Mouse (Mus musculus) bone marrow macrophage, adult 2 months (primary cell): ENCODE measurements around the gene Lyrm7. TPM values are rescaled to one million over a fixed set of nuclear protein-coding genes. Genes with fewer than 3 reads are reported as not detected.

Experiments
- H3K27ac ChIP-seq: 2 replicates; pipeline ENCODE4 v1.5.1; 2012; ENCODE audit warnings: low read depth, low read length; ENCODE audit not compliant: insufficient read depth
- H3K4me1 ChIP-seq: 2 replicates; pipeline ENCODE4 v1.6.1; 2012; ENCODE audit warnings: low read length; ENCODE audit not compliant: control insufficient read depth, insufficient read depth
- H3K4me3 ChIP-seq: 2 replicates; pipeline ENCODE4 v1.5.1; 2012; ENCODE audit warnings: mild to moderate bottlenecking, low read length, moderate library complexity; ENCODE audit not compliant: insufficient read depth
- CTCF ChIP-seq: IDR thresholded peaks from 2 replicates; pipeline ENCODE4 v1.5.1; 2012; ENCODE audit warnings: low read depth, mild to moderate bottlenecking, low read length, moderate library complexity
- POLR2A ChIP-seq: IDR thresholded peaks from 2 replicates; pipeline ENCODE4 v1.6.1; 2012; ENCODE audit warnings: mild to moderate bottlenecking, low read depth, low read length, borderline replicate concordance
- polyA plus RNA-seq: library from polyadenylated mRNA; stranded (reverse); fragments of >200 nt; gene quantifications from 2 replicates; pipeline ENCODE4 v1.2.4, GENCODE M21; 2012; ENCODE audit not compliant: missing spikeins, insufficient read depth, insufficient read length

The Lyrm7 gene
- polyA plus RNA-seq: 0.67 and 1.7 TPM in 2 replicates

DNA sequence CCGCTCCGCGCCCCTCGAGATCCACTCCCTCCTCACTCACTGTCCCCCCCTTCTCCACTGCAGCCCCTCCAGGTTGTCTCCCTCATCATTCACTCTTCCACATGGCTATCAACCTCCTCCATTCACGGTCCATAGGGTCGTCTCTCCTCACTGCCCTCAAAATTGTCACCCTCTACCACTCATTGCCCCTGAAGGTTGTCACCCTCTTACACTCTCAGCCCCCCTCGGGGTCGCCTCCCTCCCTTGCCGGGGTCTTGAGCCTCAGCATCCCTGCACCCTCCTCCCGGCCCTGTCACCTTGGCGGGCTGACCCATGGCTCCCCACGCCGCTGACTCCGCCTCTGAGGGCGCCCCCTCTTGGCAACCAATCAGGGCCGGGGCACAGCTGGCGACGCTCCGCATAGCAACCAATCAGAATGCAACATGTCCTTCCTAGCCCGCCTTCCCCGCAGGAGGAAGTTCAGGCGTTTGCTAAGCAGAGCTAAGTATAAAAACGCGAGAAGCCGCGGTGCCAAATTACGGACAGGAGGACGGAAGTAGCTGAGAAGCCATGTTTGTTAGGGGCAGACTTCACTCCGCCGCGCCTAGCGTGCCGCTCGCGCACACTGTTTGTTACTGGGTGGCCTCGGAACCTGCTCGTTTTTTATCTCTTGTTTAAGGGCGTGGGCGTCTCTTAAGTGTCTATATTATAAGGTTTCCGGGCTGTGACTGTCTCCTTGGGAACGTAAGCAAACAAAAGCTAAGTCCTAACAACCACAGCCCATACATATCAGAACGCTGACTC lies at the start of gene Lyrm7:
Lyrm7 (minus strand) TSS at position 661 of the 783 bp plus-strand sequence.
- TF ChIP-seq CTCF (no peak), POLR2A (no peak)
- Histone ChIP-seq H3K4me3 (peak within 1 kb of the TSS; percentile 69), H3K27ac (peak within 1 kb of the TSS; percentile 92), H3K4me1 (peaks cover 14% of the 10 kb centered on the region)

DNA sequence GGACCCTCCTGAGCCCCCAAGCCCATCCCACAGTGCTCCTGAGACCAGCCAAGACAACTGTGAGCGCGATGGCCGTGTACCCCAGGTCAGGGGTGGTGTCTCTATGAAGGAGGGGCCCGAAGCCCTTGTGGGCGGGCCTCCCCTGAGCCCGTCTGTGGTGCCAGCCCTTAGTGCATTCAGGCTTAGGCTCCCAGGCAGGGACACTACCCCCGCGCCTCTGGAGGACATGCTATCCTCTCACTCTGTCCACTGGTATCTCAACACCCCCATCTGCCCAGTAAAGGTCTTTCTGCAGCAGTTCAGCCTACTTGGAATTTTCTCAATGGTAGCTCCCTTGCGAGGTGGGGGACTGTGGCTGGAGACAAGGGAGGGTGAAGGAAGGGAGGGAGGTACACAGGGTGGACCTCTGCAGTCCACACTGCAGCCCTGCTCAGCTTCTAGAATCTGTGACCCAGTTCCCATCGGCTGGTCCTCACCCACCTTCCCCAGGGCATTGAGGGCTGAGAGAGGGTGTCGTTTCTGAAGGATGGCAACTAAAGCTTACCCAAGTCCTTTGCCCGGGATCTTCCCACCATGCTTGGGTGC lies 49.5 kb upstream of the Lyrm7 start:
- no peak for TF ChIP-seq POLR2A
- TF ChIP-seq CTCF: no peak
- H3K4me3 ChIP-seq: no peak overlapping the region
- H3K4me1 ChIP-seq: peaks cover 8% of the 10 kb centered on the region
- H3K27ac ChIP-seq: no peak overlapping the region

DNA sequence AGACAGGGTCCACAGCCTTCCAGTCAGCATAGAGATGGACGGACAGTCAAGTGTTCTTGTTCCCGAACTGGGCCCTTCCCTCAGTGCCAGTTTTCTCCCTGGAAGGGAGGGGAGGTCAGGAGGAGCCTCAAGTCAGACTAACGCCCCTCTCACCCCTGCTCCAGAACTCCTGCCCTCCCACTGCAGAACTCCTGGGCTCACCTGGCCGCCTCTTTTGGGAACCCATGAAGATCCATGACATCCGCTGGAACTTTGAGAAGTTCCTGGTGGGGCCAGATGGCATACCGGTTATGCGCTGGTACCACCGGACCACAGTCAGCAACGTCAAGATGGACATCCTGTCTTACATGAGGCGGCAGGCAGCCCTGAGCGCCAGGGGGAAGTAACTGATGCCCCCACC lies 48.6 kb upstream of the Lyrm7 start:
- H3K4me1 ChIP-seq: peaks cover 13% of the 10 kb centered on the region
- no peak overlapping the region for H3K27ac ChIP-seq
- TF ChIP-seq CTCF: no peak
- TF ChIP-seq POLR2A: no peak
- no peak overlapping the region for H3K4me3 ChIP-seq

DNA sequence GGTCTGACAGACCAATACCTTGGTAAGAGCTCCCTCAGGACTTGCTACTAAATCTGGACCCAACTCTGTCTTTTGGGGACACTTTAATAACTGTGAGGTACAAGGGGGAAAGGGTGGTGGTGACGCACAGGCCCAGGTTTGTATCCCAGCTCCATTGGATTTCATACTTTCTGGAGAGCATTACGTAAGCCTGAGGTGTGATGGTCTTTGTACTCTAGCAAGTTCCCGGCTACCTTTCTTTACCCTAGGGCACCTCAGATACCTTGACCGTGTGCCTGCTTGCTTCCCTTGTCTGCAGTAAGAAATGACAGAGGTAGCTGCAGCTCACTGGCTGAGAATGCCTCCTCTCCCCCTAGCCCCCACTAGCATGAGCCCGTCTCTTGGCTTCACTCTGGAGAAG lies 46.5 kb upstream of the Lyrm7 start:
- Histone ChIP-seq H3K27ac (no peak overlapping the region), H3K4me1 (peaks cover 13% of the 10 kb centered on the region), H3K4me3 (no peak overlapping the region)
- TF ChIP-seq CTCF: no peak
- no peak for TF ChIP-seq POLR2A

DNA sequence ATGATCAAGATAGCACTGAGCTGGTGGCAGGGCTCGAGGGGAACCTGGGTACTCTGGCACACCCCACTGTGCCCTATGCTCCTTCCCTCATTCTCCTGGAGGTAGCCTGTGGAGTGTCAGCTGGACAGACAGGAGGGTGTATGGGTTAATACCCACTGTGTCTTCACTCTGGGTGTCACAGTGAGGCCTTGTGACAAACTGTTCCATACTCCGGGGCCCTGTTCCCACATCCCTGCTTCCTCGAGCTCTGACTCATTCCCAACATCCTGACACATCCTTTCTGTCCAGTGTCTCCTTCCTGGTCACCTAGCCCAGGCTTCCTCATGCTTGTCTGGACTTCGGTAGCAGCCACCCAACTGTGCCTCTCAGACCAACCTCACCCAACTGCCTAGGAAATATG lies 45.8 kb upstream of the Lyrm7 start:
- peaks cover 13% of the 10 kb centered on the region for H3K4me1 ChIP-seq
- H3K4me3 ChIP-seq: no peak overlapping the region
- no peak overlapping the region for H3K27ac ChIP-seq
- TF ChIP-seq CTCF (no peak), POLR2A (no peak)

DNA sequence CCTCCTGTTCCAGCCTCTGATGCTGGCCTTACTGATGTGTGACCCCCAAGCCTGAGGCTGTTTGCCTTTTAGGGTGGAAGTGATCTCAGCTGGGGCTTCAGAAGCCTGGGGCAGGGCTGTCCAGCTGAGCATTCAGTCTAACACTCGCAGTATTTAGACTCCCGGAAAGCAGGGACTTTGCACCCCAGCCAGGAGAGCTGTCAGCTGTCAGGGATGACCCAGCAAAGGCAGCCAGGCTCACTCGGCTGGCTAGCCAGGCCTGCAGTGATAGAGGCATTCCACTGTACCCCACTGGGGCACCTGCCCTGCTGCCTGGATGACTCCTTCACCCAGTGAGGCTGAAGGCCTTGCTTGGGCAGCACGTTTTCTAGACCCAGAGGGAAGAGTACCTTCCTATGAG lies 45.2 kb upstream of the Lyrm7 start:
- peaks cover 13% of the 10 kb centered on the region for H3K4me1 ChIP-seq
- no peak overlapping the region for H3K4me3 ChIP-seq
- TF ChIP-seq CTCF (no peak), POLR2A (no peak)
- no peak overlapping the region for H3K27ac ChIP-seq

DNA sequence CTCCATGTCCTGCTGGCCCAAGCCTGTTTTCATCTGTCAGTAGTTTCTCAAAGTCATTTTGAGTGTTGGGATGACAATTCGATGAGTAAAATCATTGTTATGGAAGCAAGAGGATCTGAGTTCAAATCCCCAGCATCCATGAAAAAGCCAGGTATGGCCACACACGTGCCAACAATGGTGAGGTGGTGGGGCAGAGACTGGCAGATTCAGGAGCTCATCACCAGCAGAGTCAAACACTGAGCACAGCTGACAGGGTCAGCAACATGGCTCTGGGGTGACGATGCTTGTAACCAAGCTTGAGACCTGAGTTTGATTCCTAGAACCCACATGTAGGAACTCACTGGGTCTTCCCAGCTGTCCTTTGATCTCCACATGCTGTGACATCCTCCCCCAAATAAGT lies 44.4 kb upstream of the Lyrm7 start:
- H3K4me3 ChIP-seq: no peak overlapping the region
- TF ChIP-seq POLR2A (no peak), CTCF (no peak)
- peaks cover 13% of the 10 kb centered on the region for H3K4me1 ChIP-seq
- H3K27ac ChIP-seq: no peak overlapping the region

DNA sequence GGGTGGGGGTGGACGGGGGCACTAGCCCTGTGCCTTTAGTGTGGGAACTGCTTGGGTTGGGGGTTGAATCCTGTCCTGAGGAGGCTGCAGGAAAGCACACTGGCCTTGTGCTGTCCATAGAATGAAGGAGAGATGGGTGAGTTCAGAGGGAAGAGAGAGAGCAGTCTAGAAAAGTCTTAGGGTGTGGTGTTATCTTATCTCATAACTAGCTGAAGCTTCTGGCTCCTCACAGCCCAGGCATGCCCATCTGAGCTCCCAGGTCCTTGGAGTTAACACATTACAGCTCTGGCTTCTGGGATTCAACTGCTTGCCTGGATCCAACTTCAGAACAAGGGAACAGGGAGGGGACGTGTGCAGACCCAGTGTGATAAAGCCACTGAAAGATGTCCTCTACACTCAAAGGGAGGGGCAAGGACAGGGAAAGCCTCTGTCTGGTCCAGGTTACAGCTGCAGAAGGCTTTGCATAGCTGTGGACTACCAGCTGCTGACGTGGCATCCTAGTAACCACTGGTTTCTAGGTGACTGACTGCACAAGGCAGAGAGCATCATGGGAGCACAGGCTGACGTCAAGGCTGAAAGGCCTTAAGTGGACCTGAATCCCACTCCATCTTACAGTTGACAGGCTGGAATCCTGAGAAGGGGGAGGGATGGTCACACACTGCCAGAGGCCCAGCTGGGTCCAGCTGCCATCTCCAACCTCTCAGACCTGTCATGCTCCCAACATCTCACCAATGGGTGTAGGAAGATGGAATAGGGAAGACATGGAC lies 43.4 kb upstream of the Lyrm7 start:
- no peak for TF ChIP-seq POLR2A
- no peak for TF ChIP-seq CTCF
- no peak overlapping the region for H3K4me3 ChIP-seq
- H3K4me1 ChIP-seq: peaks cover 13% of the 10 kb centered on the region
- no peak overlapping the region for H3K27ac ChIP-seq

DNA sequence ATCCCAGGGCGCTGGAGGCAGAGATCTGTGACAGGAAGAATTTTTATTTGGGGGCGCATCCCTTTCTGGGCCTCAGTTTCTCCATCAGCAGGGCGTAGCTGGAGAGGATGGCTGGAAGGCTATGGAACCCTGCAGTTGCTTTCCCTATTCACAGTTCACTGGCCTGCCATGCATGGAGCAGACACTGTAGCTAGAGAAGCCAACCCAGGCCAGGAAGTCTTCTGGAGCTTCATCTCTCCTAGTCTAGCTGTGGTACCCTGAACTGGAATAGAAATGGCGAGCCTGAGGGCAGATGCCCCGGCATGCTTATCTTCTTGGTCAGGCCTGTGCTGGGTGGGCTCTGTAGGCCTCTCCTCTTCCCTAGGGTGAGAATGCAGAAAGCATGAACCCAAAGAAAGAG lies 42.6 kb upstream of the Lyrm7 start:
- 0 out of 2 replicates have a peak overlapping the region, but pooled peaks have one; percentile 35 for H3K4me3 ChIP-seq
- no peak overlapping the region for H3K27ac ChIP-seq
- TF ChIP-seq CTCF (no peak), POLR2A (no peak)
- H3K4me1 ChIP-seq: peaks cover 13% of the 10 kb centered on the region
